Mouse (Mus musculus) forebrain, embryonic 15.5 days (tissue): ENCODE data around the gene Ubl5. TPM values are rescaled to one million over a fixed set of nuclear protein-coding genes. Genes with fewer than 3 reads are reported as not detected.
"Not testable (repeated sequence)": the region's sequence is repeated elsewhere in the genome, so short reads cannot be mapped to it uniquely, and the experiment has no call there.

Source experiments
- ATAC-seq: fragments of 200-750 bp; cut with Nextera tagmentation; replicated peaks from 2 replicates; pipeline ENCODE4 v1.8.0; 2017; ENCODE audit warnings: mild to moderate bottlenecking, moderate TSS enrichment, moderate library complexity
- H3K27ac ChIP-seq: fragments of 300-500 bp; sonication (generic); replicated peaks from 2 replicates; pipeline ENCODE4 v1.5.1; 2015; ENCODE audit warnings: mild to moderate bottlenecking, inconsistent platforms
- H3K27me3 ChIP-seq: fragments of 300-500 bp; sonication (generic); 2 replicates; pipeline ENCODE4 v1.6.1; 2015; ENCODE audit warnings: inconsistent platforms
- H3K36me3 ChIP-seq: fragments of 300-500 bp; sonication (generic); 2 replicates; pipeline ENCODE4 v1.6.1; 2015; ENCODE audit warnings: mild to moderate bottlenecking, inconsistent platforms
- H3K4me1 ChIP-seq: fragments of 300-500 bp; sonication (generic); 2 replicates; pipeline ENCODE4 v1.6.1; 2015; ENCODE audit warnings: inconsistent platforms
- H3K4me2 ChIP-seq: fragments of 300-500 bp; sonication (generic); replicated peaks from 2 replicates; pipeline ENCODE4 v1.6.1; 2015; ENCODE audit warnings: mild to moderate bottlenecking, inconsistent platforms
- H3K4me3 ChIP-seq: fragments of 300-500 bp; sonication (generic); 2 replicates; pipeline ENCODE4 v1.5.1; 2015; ENCODE audit warnings: mild to moderate bottlenecking, inconsistent platforms
- H3K9ac ChIP-seq: fragments of 300-500 bp; sonication (generic); replicated peaks from 2 replicates; pipeline ENCODE4 v1.6.1; 2015; ENCODE audit warnings: mild to moderate bottlenecking, inconsistent platforms
- H3K9me3 ChIP-seq: fragments of 300-500 bp; sonication (generic); 2 replicates; pipeline ENCODE4 v1.6.1; 2016; ENCODE audit warnings: inconsistent platforms
- WGBS: fragments of 180-500 bp; shearing (Covaris S2); methylation state at CpG from one replicate; pipeline ENCODE4 v1.1.7; 2015; ENCODE audit warnings: mixed read lengths; 5-methylcytosine and 5-hydroxymethylcytosine counted together
- polyA plus RNA-seq: library from polyadenylated mRNA; unstranded; fragments of >200 nt; fragmentation: Nextera tagmentation; extraction: Ambion mirVana; gene quantifications from 2 replicates; pipeline ENCODE4 v1.2.1, GENCODE M21; 2015

The Ubl5 gene
- 510 and 551 TPM in 2 replicates for polyA plus RNA-seq

- peak; percentile 92 for ATAC-seq
- Histone ChIP-seq H3K4me3 (peak within 1 kb of the TSS; percentile 66), H3K9ac (peak within 1 kb of the TSS; percentile 76), H3K4me1 (peaks cover 51% of the 10 kb centered on the region), H3K9me3 (no peaks in the 10 kb centered on the region), H3K4me2 (peak within 1 kb of the TSS; percentile 98), H3K27ac (peak within 1 kb of the TSS; percentile 88), H3K36me3 (peaks cover 25% of the 10 kb centered on the region), H3K27me3 (no peaks in the 10 kb centered on the region)
- WGBS: under 1% methylated on average over 51 of the region's 51 CpGs
Measured at GRCm38 (mm10) chr9:20642101-20642895, at the start of gene Ubl5. Gene Ubl5, plus strand, starts transcription at chr9:20642878.

GRCm38 (mm10) chr9:20601270-20601669, 41.4 kb upstream of the Ubl5 start:
- Histone ChIP-seq H3K4me3 (no peak overlapping the region), H3K9ac (no peak overlapping the region), H3K36me3 (peaks cover 24% of the 10 kb centered on the region), H3K4me1 (peaks cover 2% of the 10 kb centered on the region), H3K27ac (no peak overlapping the region), H3K9me3 (no peaks in the 10 kb centered on the region), H3K4me2 (no peak overlapping the region), H3K27me3 (no peaks in the 10 kb centered on the region)
- WGBS: 87% methylated on average over 6 of the region's 6 CpGs
- ATAC-seq: no peak

- H3K9me3 ChIP-seq: no peaks in the 10 kb centered on the region
- H3K27me3 ChIP-seq: no peaks in the 10 kb centered on the region
- 94% methylated on average over 1 of the region's 1 CpGs for WGBS
- no peak overlapping the region for H3K9ac ChIP-seq
- peak overlapping the region; percentile 80 for H3K4me3 ChIP-seq
- ATAC-seq: no peak
- H3K27ac ChIP-seq: no peak overlapping the region; the same call in 1 of the 2 replicates
- H3K4me1 ChIP-seq: peaks cover 12% of the 10 kb centered on the region
- peak overlapping the region; percentile 68 for H3K4me2 ChIP-seq
- H3K36me3 ChIP-seq: peaks cover 12% of the 10 kb centered on the region
Measured at GRCm38 (mm10) chr9:20606269-20606668, 36.4 kb upstream of the Ubl5 start.

GRCm38 (mm10) chr9:20607100-20607974, 35.3 kb upstream of the Ubl5 start:
- H3K4me1 ChIP-seq: peaks cover 12% of the 10 kb centered on the region
- peak overlapping the region; percentile 99 for H3K27ac ChIP-seq
- peak overlapping the region; percentile 93 for H3K9ac ChIP-seq
- peak overlapping the region; percentile 68 for H3K4me2 ChIP-seq
- peaks cover 8% of the 10 kb centered on the region; the same call in 1 of the 2 replicates for H3K36me3 ChIP-seq
- no peaks in the 10 kb centered on the region for H3K9me3 ChIP-seq
- peak; percentile 89 for ATAC-seq
- under 1% methylated on average over 57 of the region's 57 CpGs for WGBS
- no peaks in the 10 kb centered on the region for H3K27me3 ChIP-seq
- peak overlapping the region; percentile 80 for H3K4me3 ChIP-seq

- no peak overlapping the region for H3K4me2 ChIP-seq
- H3K4me1 ChIP-seq: peaks cover 12% of the 10 kb centered on the region
- H3K9me3 ChIP-seq: no peaks in the 10 kb centered on the region
- H3K4me3 ChIP-seq: no peak overlapping the region
- 0 out of 2 replicates have a peak, but pooled peaks cover 6% of the 10 kb centered on the region for H3K36me3 ChIP-seq
- no peaks in the 10 kb centered on the region for H3K27me3 ChIP-seq
- H3K9ac ChIP-seq: no peak overlapping the region
- no peak for ATAC-seq
- H3K27ac ChIP-seq: no peak overlapping the region
- WGBS: 91% methylated on average over 5 of the region's 5 CpGs
Measured at GRCm38 (mm10) chr9:20609831-20610464, 32.7 kb upstream of the Ubl5 start.

- Histone ChIP-seq H3K4me2 (no peak overlapping the region), H3K27ac (no peak overlapping the region), H3K4me3 (no peak overlapping the region), H3K36me3 (0 out of 2 replicates have a peak, but pooled peaks cover 6% of the 10 kb centered on the region), H3K27me3 (no peaks in the 10 kb centered on the region), H3K9ac (no peak overlapping the region), H3K9me3 (no peaks in the 10 kb centered on the region), H3K4me1 (peaks cover 5% of the 10 kb centered on the region; the same call in 1 of the 2 replicates)
- 78% methylated on average over 5 of the region's 5 CpGs for WGBS
- no peak for ATAC-seq
Measured at GRCm38 (mm10) chr9:20611976-20612375, 30.7 kb upstream of the Ubl5 start.

GRCm38 (mm10) chr9:20616685-20617084, 26.0 kb upstream of the Ubl5 start:
- ATAC-seq: no peak
- 82% methylated on average over 2 of the region's 2 CpGs for WGBS
- H3K9me3 ChIP-seq: no peaks in the 10 kb centered on the region

GRCm38 (mm10) chr9:20631332-20631731, 11.3 kb upstream of the Ubl5 start:
- H3K4me1 ChIP-seq: no peaks in the 10 kb centered on the region
- no peak for ATAC-seq
- WGBS: 97% methylated on average over 2 of the region's 2 CpGs

More at GRCm38 (mm10) chr9:20616685-20617084, 26.0 kb upstream of the Ubl5 start:
- Histone ChIP-seq H3K27ac (no peak overlapping the region), H3K9ac (no peak overlapping the region), H3K27me3 (no peaks in the 10 kb centered on the region), H3K4me2 (no peak overlapping the region), H3K4me3 (no peak overlapping the region), H3K36me3 (no peaks in the 10 kb centered on the region), H3K4me1 (no peaks in the 10 kb centered on the region)

GRCm38 (mm10) chr9:20635676-20636075, 7.0 kb upstream of the Ubl5 start:
- H3K9ac ChIP-seq, H3K4me3 ChIP-seq, H3K4me2 ChIP-seq, ATAC-seq, H3K27me3 ChIP-seq, H3K27ac ChIP-seq, H3K9me3 ChIP-seq, H3K4me1 ChIP-seq: not testable (repeated sequence)
- 94% methylated on average over 8 of the region's 8 CpGs for WGBS
- H3K36me3 ChIP-seq: peaks cover 14% of the 10 kb centered on the region

More at GRCm38 (mm10) chr9:20631332-20631731, 11.3 kb upstream of the Ubl5 start:
- H3K4me3 ChIP-seq: no peak overlapping the region
- no peak overlapping the region for H3K9ac ChIP-seq
- no peak overlapping the region for H3K4me2 ChIP-seq
- no peaks in the 10 kb centered on the region for H3K9me3 ChIP-seq
- no peaks in the 10 kb centered on the region for H3K27me3 ChIP-seq
- H3K27ac ChIP-seq: no peak overlapping the region
- H3K36me3 ChIP-seq: no peaks in the 10 kb centered on the region

- Histone ChIP-seq H3K9me3 (no peaks in the 10 kb centered on the region), H3K9ac (no peak overlapping the region), H3K4me3 (no peak overlapping the region), H3K27ac (no peak overlapping the region), H3K4me1 (peaks cover 7% of the 10 kb centered on the region), H3K36me3 (peaks cover 14% of the 10 kb centered on the region), H3K27me3 (no peaks in the 10 kb centered on the region), H3K4me2 (no peak overlapping the region)
- ATAC-seq: no peak
- 90% methylated on average over 3 of the region's 3 CpGs for WGBS
Measured at GRCm38 (mm10) chr9:20636256-20636655, 6.4 kb upstream of the Ubl5 start.

GRCm38 (mm10) chr9:20636790-20637189, 5.9 kb upstream of the Ubl5 start:
- H3K9ac ChIP-seq: no peak overlapping the region
- no peak overlapping the region for H3K27ac ChIP-seq
- H3K4me2 ChIP-seq: no peak overlapping the region
- WGBS: 86% methylated on average over 2 of the region's 2 CpGs
- no peak for ATAC-seq
- H3K4me3 ChIP-seq: no peak overlapping the region
- H3K4me1 ChIP-seq: peaks cover 13% of the 10 kb centered on the region
- no peaks in the 10 kb centered on the region for H3K27me3 ChIP-seq
- H3K36me3 ChIP-seq: peaks cover 14% of the 10 kb centered on the region
- H3K9me3 ChIP-seq: no peaks in the 10 kb centered on the region
